8 mouse cellular contexts compared by ENCODE assay signal in the genomic region with DNA sequence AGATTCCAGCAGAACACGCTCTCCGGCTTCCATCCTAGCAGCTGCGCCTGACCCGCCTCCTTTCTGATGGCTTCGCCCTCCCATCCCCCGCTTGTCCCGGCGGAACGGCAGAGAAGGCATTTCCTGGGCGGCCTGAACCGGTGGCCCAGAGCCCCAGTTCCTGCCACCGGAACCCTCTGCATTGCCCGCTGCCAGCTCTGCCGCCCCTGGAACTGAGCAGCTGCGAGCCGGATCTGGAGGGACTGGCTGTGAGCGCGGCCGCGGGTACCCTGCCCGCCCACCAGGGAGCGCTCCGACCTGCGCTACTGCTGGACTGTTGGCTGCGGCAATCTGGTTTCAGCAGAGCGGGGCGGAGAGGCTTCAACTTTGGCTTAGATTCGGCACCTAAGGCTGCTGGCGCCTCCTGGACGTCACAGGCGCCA. TPM values are rescaled to one million over a fixed set of nuclear protein-coding genes. Genes with fewer than 3 reads are reported as not detected.
DNase-seq lines count a peak whose midpoint lies in the region; ATAC-seq and TF ChIP-seq lines count a peak whose summit lies in the region.

No protein-coding gene starts in this region.

- TF ChIP-seq POLR2A in small intestine, adult 2 months (IDR thresholded peaks at IDR 0.05; ENCODE audit: low read depth, low read length), result no peak

- H3K36me3 ChIP-seq in intestine, embryonic 16.5 days (ENCODE audit: control insufficient read depth, insufficient read depth, low read length), result no peaks in the 10 kb centered on the region
- no peaks in the 10 kb centered on the region for H3K36me3 ChIP-seq in limb, embryonic 12.5 days
- no peaks in the 10 kb centered on the region for H3K36me3 ChIP-seq in midbrain, embryonic 13.5 days
- H3K36me3 ChIP-seq in small intestine, adult 2 months (ENCODE audit: control insufficient read depth, insufficient read depth, low read length), result no peaks in the 10 kb centered on the region

- H3K4me2 ChIP-seq in intestine, embryonic 16.5 days (ENCODE audit: low read depth, low read length), result peak overlapping the region; percentile 79
- peak overlapping the region; percentile 84 for H3K4me2 ChIP-seq in limb, embryonic 12.5 days
- H3K4me2 ChIP-seq in midbrain, embryonic 13.5 days (replicated peaks), result peak overlapping the region; percentile 51

- DNase-seq in adrenal gland, adult (ENCODE audit: inconsistent age in 2 of 2, low spot score in 1 of 2), result peak; percentile 75 to 94
- DNase-seq in embryo, embryonic 10.5 days (ENCODE audit: low spot score), result peak; percentile 86
- DNase-seq in adipocyte (ENCODE audit: low spot score), result no peak

- H3K27me3 ChIP-seq in intestine, embryonic 16.5 days (replicated peaks; ENCODE audit: control insufficient read depth, insufficient read depth, low read length), result peaks cover 42% of the 10 kb centered on the region
- peaks cover 68% of the 10 kb centered on the region for H3K27me3 ChIP-seq in limb, embryonic 12.5 days
- H3K27me3 ChIP-seq in midbrain, embryonic 13.5 days, result peaks cover 58% of the 10 kb centered on the region
- peaks cover 53% of the 10 kb centered on the region for H3K27me3 ChIP-seq in small intestine, adult 2 months (ENCODE audit: control insufficient read depth, insufficient read depth, low read length)

- H3K4me3 ChIP-seq in intestine, embryonic 16.5 days (ENCODE audit: low read length), result peak overlapping the region; percentile 48
- peak overlapping the region; percentile 39 for H3K4me3 ChIP-seq in limb, embryonic 12.5 days (replicated peaks)
- peak overlapping the region; percentile 28 for H3K4me3 ChIP-seq in midbrain, embryonic 13.5 days (replicated peaks)
- peak overlapping the region; percentile 55 for H3K4me3 ChIP-seq in small intestine, adult 2 months (ENCODE audit: low read depth, low read length)

- peak; percentile 43 for ATAC-seq in granulocyte monocyte progenitor cell, adult 5-6 weeks (replicated peaks; ENCODE audit: poor library complexity, severe bottlenecking)
- ATAC-seq in intestine, embryonic 16.5 days, result peak; percentile 23; the same call in 1 of the 2 replicates
- no peak for ATAC-seq in limb, embryonic 12.5 days (ENCODE audit: insufficient number of reproducible peaks, insufficient read depth, low FRiP score, low TSS enrichment, low read depth)
- 0 out of 2 replicates have a peak, but pooled peaks have one; percentile 5 for ATAC-seq in midbrain, embryonic 13.5 days

- H3K9me3 ChIP-seq in intestine, embryonic 16.5 days (ENCODE audit: control insufficient read depth, low read length), result no peaks in the 10 kb centered on the region
- H3K9me3 ChIP-seq in limb, embryonic 12.5 days, result no peaks in the 10 kb centered on the region
- no peaks in the 10 kb centered on the region for H3K9me3 ChIP-seq in midbrain, embryonic 13.5 days

- peaks cover 40% of the 10 kb centered on the region for H3K4me1 ChIP-seq in intestine, embryonic 16.5 days (ENCODE audit: control insufficient read depth, insufficient read depth, low read length)
- H3K4me1 ChIP-seq in limb, embryonic 12.5 days (replicated peaks), result peaks cover 35% of the 10 kb centered on the region
- peaks cover 44% of the 10 kb centered on the region for H3K4me1 ChIP-seq in midbrain, embryonic 13.5 days (replicated peaks)
- H3K4me1 ChIP-seq in small intestine, adult 2 months (ENCODE audit: control insufficient read depth, insufficient read depth, insufficient read length, low read length), result peaks cover 10% of the 10 kb centered on the region; the same call in 1 of the 2 replicates

- TF ChIP-seq CTCF in small intestine, adult 2 months (IDR thresholded peaks at IDR 0.05; ENCODE audit: extremely low read depth, insufficient read length, insufficient replicate concordance, low read depth, low read length), result peak; percentile 73

- H3K27ac ChIP-seq in intestine, embryonic 16.5 days (ENCODE audit: low read length), result no peak overlapping the region
- no peak overlapping the region for H3K27ac ChIP-seq in limb, embryonic 12.5 days
- no peak overlapping the region for H3K27ac ChIP-seq in midbrain, embryonic 13.5 days
- H3K27ac ChIP-seq in small intestine, adult 2 months (ENCODE audit: insufficient read depth, low read depth, low read length), result no peak overlapping the region

- peak overlapping the region; percentile 63 for H3K9ac ChIP-seq in intestine, embryonic 16.5 days (ENCODE audit: low read depth, low read length)
- 0 out of 2 replicates have a peak overlapping the region, but pooled peaks have one; percentile 31 for H3K9ac ChIP-seq in limb, embryonic 12.5 days (replicated peaks)
- H3K9ac ChIP-seq in midbrain, embryonic 13.5 days (replicated peaks), result no peak overlapping the region

- under 1% methylated on average over 31 of the region's 31 CpGs for WGBS in intestine, embryonic 16.5 days
- under 1% methylated on average over 31 of the region's 31 CpGs for WGBS in limb, embryonic 12.5 days
- WGBS in midbrain, embryonic 13.5 days, result under 1% methylated on average over 31 of the region's 31 CpGs
- WGBS in small intestine, adult 2 months, result 2% methylated on average over 31 of the region's 31 CpGs

RNA-seq across cellular contexts. Expression of a gene that starts 3.1 kb away (rescaled TPM):
- total RNA-seq in granulocyte monocyte progenitor cell, adult 5-6 weeks (2014; fragmentation: Nextera tagmentation), result 0.52 TPM in 1 of 2 replicates, not detected in the other
- 0.36 and 0.52 TPM in 2 replicates for total RNA-seq in granulocyte monocyte progenitor cell, adult 5-6 weeks (2017)
- polyA plus RNA-seq in intestine, embryonic 16.5 days (2015; fragmentation: Nextera tagmentation; extraction: Ambion mirVana), result 4.5 and 5.2 TPM in 2 replicates
- 23.5 and 32.8 TPM in 2 replicates for polyA plus RNA-seq in limb, embryonic 12.5 days (2016; fragmentation: Nextera tagmentation; extraction: Ambion mirVana)
- polyA plus RNA-seq in midbrain, embryonic 13.5 days (2015; fragmentation: Nextera tagmentation; extraction: Ambion mirVana), result 13.0 and 15.9 TPM in 2 replicates
- 3.7 and 10.3 TPM in 2 replicates for polyA plus RNA-seq in small intestine, adult 2 months (2012; rRNA removed)
